Mouse (Mus musculus) T-helper 17 cell (primary cell): Measurements from ENCODE around the gene Card9.

Experiments used
- in situ Hi-C, 2 experiments: fragments of 300-600 bp; cut with MboI, MseI; formaldehyde crosslinking; loops; 1 replicate in 1 of 2; 2 replicates in 1 of 2; pipeline ENCODE4 v1.15.1; 2025; ENCODE audit warnings: high pct_unique_total_duplicates in 2 of 2

Gene Card9

DNA sequence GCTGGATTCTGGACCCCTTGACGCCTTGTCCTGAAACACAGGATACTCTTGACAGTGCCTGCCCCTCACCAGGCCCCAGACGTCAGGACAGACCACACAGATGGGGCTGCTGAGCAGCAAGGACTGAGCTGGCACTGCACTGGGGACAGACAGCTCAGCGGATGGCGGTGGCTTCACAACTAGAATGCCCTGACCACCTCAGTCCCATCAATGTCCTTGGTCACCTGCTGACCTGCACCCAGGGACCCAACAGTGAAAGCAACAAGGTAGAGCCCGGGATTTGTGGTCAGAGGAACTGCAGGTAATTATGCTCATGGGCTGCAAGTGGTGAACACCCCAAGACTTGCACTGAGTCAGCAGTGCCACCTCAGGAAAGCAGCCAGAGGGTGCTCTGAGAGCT, 2.3 kb upstream of the Card9 start:
- in situ Hi-C loops: no loop called here

DNA sequence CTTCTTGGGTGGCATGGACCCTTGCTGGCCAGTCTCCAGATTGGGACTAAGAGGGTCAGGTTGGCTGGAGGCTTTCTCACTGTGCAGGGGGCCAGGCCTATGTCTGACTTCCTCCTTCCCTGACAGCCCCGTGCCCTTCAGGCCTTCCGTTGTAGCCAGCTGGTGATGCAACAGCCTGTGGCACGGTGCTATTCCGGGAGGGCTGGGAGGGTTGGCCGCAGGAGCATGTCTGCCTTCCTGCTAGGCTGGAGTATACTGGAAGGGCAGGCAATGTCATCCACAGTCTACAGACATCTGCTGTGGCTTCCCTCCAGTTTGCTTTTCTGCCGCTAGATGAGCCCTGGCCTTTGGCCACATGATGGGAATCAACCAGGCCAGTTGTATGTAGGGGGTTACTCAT, 735 bp downstream of the Card9 start:
- in situ Hi-C loops: no loop called here

DNA sequence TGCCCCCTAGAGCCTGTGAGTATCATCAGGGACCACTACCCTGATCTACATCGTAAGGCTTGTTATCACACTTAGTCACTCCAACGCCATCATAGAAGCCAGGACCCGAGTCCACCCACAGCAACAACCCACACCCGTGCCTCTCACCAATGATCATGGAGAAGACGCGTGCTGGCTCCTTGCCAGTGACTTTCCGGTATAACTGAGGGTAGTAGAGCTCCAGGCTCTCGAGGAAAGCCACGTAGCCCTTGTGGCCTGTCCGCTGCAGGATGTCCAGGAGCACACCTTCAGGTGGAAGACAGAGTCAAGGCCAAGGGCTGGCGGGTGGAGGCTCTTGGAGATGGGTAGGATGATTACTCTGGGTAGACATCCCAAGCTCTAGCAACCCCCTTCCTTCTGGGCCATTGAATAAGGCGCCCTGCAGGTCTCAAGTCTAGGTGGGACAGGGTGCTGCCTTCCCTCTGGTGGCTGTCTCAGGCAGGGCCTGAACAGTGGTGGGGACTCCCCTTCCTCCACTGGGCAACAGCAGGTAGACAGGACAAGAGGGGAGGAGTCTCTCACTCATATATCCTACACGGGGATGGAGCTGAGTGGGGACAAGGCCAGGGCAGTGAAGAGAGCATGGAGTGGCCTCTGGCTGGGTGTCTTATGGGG, 1.9 kb downstream of the Card9 start:
- in situ Hi-C loops: no loop called here

DNA sequence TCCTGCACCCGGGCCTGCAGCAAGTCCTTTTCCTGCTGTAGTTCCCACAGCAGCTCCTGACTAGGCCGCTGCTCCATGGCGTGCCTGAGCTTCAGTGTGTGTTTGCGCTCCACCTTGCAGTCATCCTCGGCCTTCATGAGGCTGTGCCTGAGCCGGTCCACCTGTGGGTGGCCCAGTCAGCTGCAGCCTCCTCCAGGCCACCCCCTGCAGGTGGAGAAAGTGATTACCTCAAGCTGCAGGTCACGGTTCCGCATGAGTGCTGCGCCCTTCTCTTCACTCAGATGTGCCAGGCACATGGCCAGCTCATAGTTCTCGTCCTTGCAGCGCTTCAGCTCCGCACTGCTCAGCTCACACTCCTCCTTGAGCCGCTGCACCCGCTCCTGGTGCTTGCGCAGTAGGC, 3.2 kb downstream of the Card9 start:
- in situ Hi-C loops: no loop called here

DNA sequence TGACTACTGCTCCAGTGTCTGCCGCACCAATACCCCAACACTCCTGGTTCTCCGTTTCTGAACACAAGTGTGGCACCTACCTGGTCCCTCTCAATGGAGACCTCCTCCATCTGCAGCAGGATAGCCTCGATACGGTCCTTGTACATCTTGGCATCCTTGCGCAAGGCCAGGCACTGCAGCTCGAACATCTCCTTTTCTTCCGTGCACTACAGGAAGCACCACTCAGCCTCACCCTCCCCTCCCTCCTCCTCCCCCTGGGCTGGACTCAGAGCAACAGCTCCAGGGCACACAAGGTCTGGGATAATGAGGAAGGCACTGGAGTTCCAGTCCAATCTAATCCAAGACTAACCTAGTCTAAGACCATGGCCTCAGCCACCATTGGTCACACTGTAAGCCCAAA, 4.0 kb downstream of the Card9 start:
- in situ Hi-C loops: no loop called here

DNA sequence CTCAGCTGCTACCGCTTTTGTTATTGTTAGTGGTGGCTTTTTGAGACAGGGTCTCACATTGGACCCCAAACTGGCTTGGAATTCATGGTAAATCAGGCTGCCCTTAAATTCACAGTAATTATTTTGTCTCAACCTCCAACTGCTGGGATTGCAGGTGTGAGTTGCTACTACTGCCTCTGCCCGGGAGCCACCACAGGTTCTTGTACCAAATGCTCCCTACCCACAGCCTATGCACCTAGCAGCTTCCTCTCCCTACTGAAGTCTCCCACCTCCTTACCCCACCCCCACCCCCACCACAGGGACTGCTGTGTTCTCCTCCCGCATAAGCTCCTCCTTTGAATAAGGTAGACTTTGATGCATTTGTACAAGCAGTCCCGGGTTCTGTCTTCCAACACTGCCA, 4.5 kb downstream of the Card9 start:
- in situ Hi-C loops: no loop called here

DNA sequence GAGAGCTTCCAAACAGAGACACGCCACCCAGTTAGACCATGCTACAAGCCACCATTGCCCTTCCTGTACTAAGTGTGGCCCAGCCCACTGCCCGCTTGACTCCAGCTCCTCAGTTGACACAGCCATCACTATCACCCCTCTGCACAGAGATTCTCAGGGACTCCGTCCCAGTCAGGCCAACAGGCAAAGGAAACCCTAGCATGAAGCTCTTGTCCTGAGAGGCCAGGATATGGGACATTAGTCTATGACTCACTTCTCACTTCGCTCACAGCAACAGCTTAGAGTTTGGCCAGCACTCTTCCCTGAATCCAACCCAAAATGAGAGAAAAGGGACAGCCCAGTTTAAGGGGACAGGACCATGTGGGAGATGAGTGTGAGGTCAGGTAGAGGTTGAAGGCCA, 6.3 kb downstream of the Card9 start:
- in situ Hi-C loops: no loop called here

DNA sequence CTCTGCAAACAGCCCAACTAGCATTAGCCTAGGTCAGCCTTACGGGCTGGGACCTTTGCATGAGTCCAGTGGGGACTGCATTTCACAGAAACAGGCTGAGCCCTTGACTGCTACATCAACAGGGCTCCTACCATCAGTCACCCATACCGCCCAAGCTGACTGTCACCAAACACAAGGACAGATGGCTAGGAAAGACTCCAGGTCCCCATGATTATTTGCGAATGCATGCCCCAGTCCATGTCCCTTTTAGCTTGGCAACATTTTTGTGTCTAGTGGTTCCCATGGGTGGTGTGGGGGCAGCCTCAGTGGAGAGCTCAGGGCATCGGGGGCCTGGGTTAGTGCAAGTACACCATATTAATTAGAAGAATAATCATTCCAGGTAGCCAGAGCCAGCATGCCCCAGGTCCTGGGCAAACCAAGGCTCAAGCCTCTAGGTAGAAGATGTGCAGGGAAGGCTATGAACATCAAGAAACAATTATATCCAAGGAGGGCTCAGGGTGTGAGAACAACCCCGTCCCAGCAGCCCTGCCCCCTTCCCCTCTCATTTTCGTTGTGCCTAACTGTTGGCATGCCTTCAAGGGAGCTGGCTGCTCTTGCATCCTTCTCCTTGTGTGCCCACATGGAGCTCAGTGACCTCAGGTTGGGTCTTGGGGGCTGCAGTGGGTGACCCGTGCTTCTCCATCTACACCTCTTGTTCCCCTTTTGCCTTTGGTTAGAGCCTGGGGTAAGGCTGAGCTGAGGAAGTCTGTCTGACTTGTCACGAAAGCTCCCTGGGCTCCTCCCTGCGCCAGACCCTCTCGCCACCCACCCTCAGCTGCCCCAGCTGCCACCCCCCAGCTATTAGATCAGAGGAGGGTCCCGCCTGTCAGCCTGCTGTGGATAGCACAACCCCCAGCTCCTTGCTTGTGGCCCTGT, 7.4 kb downstream of the Card9 start:
- in situ Hi-C loops: no loop called here

DNA sequence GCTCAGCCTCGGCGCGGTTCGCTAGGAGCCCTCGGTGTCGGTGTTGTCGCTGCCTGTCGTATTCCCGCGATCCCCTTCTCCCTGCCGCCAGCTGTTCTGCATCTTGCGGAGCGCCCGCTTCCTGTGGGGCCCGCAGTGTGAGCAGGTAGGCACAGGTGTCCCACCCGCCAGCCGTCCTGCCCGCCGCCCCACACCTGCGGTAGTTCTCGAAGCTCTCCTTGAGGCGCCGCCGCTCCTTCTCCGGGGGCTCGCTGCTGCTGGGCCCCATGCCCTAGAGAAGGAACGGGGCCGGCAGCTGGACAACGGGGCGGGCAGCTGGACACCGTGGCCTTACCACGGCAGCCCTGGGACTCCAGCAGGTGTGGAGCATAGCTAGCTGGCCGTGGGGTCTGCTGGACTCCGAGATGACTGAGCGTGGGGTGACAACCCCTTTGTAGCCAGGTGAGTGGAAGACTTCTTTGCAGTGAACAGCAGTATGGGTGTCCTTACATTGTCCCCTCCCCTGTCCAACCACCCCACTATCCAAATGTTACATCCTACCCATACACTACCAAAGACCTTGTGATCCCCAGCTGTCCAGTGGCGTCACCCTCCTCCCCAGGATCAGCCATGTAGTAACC, 8.3 kb downstream of the Card9 start:
- in situ Hi-C loops: no loop called here

DNA sequence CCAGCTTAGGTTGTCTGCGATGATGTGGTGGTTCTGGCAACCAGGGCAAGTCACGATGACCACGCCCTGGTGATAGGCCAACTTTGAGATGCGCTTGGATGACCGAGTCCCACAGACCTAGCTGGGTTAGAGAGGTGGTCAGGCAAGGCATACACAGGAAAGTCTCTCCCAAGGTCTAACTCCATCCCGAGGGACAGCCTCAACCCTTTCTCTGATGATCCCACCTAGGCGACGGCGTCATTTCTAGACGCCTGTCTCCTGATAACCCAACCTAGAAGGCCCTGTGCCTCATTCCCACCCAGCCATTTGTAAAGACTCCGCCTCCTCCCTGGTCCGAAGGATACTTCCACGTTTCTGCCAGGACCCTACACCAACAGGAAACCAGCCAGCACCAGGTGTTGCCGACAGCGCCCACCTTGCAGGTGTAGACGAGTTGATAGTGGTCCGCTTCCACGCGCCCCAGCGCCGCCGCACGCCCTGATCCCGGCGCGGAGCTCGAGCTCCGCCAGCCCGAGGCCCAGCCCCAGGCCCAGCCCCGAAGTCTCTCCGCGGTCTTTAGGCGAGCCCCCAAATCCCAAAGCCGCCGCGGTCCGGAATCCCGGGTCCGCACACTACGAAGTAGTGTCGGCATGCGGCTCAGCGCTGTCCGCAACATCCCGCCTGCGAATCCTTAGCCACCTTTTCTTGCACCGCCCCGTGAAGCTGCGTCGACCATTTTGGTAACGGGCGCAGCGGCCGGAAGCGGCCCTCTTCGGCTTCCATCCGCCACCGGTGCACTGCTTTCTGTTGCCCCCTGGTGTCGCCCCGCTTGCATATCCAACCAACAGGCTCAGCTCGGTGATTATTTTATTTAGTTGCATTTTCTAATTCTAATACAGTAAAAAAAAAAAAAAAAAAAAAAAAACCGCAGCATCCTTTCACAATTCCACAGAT, 9.1 kb downstream of the Card9 start, which contains the start of gene Dnlz:
Gene Dnlz (minus strand): TSS at position 753 of the 933 bp plus-strand sequence.
- in situ Hi-C loops: no loop called here

DNA sequence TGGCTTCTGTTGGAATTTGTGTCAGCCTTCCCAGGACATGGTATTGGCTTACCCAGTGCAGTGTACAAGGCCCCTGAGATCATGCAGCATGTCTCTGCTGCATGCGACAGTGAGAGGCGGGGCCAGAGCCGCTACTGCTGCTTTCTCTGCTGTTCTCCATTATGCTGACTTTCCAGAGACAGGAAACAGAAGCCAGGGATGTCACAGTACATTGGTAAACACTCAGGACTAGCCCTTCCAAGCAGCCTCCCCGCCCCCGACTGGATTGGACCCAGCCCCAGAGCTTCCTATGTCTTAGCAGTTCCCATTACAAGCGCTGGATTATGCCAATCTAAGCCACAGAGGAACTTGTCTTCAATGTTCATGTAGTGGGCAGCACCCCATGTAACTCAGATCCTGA, 12.5 kb downstream of the Card9 start:
- in situ Hi-C loops: no loop called here

DNA sequence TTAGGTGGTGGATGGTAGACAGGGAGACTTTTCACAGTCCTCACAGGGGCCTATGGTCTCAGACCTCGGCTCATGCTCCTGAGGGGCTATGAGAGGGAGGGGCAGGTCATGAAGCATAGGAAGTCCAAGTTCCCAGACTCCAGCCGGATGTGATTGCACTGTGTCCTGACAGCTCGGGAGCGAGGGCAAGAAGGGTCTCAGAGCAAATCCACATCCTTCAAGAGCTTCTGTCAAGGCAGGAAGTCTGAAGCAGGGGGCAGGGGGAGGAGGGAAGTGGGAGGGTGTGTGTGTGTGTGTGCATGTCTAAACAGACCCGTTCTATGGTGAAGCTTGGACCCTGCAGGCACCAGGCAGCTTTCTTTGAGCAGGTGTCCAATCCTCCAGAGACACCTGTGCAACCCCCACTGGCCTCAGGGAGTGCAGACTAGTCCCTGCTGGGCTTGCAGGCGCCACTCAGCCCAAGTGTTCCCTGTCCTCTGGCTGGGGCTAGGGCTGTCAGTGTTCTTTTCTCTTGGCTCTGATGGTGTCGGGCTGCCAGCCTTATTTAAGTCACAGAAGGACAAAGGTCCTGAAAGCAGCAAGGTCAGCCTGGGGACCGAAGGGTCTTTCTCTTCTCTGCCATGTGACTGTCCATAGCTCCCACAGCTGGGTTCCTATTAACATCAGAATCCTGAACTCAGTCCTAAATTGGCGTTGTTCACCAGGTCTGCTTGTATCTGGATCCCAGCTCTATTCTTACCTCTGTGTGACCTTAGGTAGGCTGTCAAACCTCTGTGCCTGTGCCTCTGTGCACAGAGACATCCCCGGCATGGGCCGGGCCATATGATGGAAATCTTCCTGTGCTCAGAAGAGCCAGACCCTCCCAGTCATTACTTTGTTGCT, 17.9 kb downstream of the Card9 start:
- in situ Hi-C loops: no loop called here

DNA sequence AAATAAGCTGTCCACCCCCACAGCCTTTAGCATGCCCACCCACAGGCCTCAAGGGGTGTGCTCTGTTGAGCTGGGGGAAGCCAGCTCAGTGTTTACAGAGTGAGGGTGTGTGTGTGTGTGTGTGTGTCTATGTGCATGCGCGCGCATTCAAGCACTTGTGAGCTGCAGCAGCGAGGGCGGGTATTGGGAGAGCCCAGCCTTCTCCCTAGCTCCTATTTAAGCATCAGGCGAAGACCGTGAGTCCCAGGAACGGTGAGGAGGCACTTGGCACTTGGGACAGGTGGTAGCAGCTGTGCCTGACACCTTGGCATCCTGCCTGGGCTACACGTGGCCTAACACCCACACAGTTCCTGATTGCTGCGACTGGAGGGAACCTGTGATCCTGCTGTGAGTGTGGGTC, 18.7 kb downstream of the Card9 start:
- in situ Hi-C loops: no loop called here

DNA sequence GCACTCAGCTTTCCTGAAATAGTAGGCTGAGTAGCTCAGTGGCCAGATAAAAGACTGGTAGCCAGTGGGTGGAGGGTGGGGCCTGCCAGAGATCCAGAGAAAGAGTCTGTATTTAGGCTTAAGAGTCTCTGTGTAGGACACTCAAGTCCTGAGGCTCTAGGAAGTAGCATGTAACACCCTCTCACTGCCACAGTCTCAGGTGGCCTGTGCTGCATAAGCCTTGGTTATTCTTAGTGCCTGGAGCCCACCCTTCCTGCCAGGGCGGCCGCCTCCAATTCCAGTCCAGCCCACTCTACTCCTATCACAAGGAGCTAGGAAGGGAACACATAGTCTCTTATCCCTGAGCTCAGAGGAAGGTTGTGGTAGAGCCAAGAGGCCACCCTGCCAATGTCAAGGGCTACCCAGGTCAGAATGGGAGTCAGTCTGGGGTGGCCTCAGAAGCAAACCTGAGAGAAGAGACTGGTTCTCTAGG, 19.2 kb downstream of the Card9 start:
- in situ Hi-C loops: no loop called here

DNA sequence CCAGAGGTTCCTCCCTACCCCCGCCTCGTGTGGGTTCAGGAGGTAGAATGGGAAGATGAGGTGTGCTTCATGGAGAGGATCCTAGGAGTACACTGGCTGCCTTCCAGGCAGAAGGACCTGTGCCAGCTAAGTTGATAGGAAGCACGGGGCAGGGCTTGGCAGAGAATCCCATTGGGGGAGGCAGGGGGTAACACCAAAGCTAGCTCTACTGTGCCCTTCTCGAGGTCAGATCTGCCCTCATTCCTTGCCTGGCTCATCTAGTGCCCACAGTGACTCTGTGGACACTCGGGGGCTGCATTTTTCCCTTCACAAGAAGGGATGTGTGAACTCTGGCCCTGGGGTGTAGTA, 21.5 kb downstream of the Card9 start:
- in situ Hi-C loops: no loop called here

DNA sequence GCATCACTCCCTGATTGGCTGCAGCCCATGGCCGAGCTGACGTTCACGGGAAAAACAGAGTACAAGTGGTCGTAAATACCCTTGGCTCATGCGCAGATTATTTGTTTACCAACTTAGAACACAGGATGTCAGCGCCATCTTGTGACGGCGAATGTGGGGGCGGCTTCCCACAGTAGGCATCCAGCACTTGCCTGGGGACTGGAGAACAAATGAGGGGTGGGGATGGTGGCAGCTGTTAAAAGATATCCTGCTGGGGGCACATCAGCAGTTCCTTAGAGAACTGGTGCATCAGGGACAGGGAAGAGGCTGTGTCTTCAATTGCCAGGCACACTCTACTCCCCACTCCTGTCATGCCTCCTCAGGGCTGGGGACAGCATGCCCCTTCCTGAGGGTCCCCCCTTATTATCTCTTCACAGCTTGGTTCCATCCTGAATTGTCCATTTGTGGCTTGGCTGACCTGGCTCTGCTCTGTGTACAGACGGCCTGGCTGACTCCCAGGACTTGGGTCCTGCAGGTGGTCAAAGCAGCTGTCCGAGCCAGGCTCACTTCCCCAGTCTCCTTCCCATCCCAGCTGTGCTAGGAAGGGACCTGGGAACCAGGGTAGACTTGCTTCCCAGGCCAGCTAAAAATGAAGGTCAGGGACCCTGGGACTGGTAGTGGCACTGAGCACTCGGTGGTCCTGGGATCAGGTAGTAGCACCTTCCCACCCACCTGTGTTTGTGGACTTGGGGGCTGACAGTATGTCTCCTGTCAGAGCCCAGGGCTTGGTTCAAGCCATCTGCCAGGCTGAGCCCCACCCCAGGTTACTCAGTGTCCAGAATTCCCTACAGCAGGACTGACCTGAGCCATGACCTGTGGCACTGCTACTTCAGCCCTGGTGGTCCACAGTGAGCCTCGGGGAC, 22.2 kb downstream of the Card9 start:
- in situ Hi-C loops: no loop called here

DNA sequence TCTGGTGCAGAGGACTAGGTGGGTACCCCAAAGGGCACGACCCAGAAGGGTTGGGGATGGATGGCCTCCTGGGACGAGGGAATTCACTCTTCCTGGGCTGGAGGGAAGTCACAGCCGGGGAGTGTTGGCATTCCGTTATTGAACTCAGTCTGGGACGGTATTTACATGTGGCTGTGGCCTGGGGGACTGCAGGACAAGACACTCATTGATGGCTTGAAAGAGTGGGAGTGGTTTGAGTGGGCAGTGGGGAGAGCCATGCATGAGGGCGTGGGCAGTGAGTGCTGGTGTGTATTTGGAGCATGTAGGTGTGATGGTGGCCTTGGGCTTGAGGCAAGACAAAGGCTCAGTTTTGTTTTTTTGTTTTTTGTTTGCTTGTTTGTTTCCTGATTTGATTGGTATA, 30.0 kb downstream of the Card9 start:
- in situ Hi-C loops: no loop called here

DNA sequence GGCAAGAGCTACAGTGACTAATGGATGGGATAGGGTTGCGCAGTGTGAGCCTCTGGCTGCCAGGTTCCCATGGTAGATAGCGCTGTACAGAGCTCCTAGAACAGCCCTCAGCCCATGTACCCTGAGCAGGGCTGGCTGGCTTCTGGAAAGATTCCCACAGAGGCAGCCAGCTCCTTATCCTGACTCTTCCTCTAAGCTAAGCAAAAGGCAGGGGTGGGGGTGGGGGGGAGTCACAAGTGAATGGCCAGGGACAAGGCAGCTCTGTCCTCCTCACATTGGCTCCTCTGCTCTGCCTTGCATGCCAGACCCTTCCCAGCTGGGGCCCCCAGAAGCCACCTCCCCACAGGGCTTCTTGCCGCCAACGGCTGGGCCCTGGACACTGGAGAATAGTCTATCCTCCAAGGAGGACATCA, 30.7 kb downstream of the Card9 start:
- in situ Hi-C loops: no loop called here

DNA sequence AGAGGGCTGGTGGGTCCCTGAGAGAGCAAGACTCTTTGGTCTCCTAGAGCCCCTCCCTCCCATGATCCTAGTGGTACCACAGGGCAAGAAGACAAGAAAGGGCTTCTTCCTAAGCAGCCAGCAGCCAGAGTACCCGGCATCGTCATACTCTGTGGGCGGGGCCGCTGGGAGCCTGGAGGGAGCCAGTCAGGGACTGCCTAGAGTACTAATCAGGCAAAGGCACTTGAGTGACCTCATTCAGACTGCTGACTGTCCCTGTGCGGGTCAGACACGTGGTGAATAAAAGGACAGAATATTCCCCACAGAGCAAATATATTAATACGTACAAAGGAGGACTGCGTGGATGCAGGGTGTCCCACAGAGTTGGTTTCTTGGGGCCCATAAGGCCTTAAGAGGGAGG, 31.3 kb downstream of the Card9 start:
- in situ Hi-C loops: no loop called here
